Mouse (Mus musculus) testis, postnatal 10 days (tissue): Measurements from ENCODE around the gene Pitpna.
A peak's percentile ranks its signal among the peaks of the same experiment; 100 is the strongest.
"Not testable (repeated sequence)": the region's sequence is repeated elsewhere in the genome, so short reads cannot be mapped to it uniquely, and the experiment has no call there.

ENCODE experiments used
- DNase-seq: peaks from one replicate; pipeline ENCODE4 v3.0.0; 2021; ENCODE audit warnings: low spot score

Gene Pitpna

DNA sequence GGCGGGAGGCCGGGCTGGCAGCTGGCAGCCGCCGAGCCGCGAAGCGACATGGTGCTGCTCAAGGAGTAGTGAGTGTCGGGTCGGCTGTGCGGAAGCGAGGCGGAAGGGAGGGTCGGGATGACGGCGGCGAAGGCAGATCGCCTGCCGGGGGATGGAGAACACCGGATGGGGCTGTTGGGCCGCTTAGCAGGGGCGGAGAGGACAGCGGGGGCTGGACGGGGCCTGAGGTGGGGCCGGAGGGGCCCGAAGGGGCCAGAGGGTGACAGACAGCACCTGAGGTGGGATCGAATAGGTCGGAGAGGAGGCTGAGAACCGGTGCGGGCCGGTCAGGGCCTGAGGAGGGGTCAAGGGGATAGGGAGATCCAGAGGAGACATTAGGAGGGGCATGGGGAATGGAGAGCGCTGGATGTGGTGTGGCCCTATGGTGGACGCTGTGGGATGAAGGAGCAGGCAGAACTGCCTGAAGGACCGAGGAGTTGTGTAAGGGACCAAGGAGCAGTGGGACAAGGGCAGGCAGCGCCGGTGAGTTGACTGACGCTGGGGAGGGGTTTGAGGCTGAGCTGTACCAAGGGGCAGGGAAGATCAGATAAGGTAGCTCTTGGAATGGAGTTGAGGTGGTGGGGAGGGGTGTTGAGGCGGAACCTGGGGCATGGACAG, 516 bp downstream of the Pitpna start:
- no peak for DNase-seq

DNA sequence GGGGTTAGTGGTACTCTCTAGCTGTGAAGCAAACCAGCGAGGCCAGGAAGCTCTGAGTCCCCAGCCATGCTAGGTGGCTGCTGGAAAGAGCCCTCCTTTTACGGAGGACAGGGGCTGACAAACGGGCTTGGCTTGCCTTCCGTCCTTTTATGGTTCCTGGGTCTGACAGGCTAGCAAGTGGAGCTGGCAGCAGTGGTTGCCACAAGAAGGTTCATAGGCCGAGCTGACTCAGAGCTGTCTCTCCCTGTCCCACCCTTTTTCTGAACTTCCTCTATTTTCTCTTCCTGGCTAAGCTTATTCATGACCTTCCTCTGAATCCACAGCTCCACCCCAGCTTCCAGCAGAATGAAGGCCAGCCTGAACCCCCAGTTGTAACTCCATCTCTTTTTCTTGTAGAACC, 4.7 kb downstream of the Pitpna start:
- DNase-seq = no peak

DNA sequence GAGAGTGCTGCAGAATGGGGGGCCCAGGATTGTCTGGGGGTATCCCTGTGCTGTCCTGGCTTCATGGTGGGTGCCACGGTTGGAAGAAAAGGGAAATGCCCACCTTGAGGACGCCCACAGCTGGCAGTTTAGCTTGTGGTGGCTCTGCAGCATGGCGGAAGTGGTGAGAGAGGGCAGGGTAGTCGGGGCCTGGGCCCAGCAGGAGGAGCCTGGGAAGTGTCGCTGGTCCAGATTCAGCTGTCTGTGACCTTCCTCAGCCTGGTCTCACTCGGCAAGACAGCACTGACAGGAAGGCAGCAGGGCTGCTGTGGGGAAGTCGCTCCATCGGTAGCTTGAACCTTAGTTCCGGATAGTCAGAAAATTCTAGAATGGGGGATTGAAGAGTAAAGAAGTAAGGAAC, 6.5 kb downstream of the Pitpna start:
- no peak for DNase-seq

GRCm38 (mm10) chr11:75595404-75595803, 7.5 kb downstream of the Pitpna start:
- DNase-seq = no peak

GRCm38 (mm10) chr11:75595816-75596215, 7.9 kb downstream of the Pitpna start:
- no peak for DNase-seq

DNA sequence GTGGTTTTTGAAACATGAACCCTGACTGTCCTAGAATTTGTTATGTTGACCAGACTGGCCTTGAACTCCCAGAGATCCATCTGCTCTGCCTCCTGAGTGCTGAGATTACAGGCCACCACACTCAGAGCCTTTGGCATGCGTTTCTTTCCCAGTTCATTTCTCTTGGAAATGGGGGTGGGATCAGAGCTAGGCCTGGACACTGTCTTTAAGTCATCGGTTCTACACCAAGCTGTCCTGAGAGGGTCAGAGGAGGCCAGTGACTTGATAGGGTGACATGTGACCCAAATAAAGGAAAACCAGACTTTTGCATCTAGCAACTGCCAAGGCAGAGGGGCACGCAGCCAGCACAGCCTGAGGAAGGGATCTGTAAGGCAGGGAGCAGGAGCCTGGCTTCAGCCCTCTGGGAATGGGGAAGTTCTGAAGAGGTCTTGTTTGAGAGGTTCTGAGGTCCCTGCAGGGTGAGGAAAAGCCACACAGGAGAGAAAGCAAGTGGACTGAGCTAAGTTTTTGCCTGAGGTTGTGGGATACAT, 8.9 kb downstream of the Pitpna start:
- peak; percentile 51 for DNase-seq

DNA sequence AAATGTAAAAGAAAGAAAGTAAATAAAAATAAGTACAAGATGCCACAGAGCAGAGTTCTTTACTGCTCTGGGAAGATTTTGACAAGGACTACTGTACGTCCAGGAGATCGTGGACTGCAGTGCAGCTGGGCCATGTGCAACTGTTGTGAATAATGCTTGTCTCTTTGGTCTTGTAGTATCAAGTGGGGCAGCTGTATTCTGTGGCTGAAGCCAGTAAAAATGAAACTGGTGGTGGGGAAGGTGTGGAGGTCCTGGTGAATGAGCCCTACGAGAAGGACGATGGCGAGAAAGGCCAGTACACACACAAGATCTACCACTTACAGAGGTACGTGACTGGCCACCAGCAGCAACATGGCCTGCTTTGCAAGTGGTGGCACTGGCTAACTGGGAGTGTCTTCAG, 10.1 kb downstream of the Pitpna start:
- DNase-seq = no peak

- not testable (repeated sequence) for DNase-seq
Observed at GRCm38 (mm10) chr11:75599802-75600201, 11.9 kb downstream of the Pitpna start.

DNA sequence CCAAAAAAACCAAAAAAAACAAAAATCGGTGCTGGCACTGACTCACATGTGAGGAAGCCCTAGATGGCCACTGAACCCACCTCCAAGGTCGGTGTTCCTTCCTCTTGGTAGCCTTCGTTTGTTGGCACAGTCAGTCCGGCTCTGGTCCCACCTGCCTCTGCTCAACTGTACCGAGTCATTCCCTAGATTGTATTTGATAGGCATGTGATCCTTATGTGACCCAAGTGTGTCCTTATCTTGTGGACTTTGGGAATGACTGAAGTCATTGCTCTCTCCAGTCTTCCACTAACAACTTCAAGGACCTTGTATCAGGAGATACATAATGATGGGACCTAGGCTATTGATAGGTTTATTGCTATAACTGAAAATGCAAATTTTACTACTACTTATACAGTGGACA, 16.9 kb downstream of the Pitpna start:
- no peak for DNase-seq

- no peak for DNase-seq
Observed at GRCm38 (mm10) chr11:75605318-75605717, 17.4 kb downstream of the Pitpna start.

- no peak for DNase-seq
Observed at GRCm38 (mm10) chr11:75608776-75609175, 20.9 kb downstream of the Pitpna start.

DNA sequence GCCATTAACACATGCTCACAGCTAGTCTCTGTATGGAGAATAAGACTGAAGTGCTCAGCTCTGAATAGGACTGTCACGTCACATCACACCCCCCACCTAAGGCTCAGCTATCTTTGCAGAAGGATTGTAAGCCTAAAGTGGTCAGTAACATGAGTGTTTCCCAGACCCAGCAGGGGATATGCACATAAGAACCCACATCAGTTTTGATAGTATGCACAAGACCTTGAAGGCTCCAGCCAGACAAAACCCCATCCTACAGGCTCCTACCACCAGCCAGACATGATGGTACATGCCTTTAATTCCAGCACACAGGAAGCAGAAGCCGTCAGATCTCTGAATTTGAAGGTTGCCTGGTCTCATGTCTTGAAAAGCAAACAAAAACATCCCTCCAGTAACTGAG, 22.1 kb downstream of the Pitpna start:
- no peak for DNase-seq

- DNase-seq = no peak
Observed at GRCm38 (mm10) chr11:75614769-75615168, 26.9 kb downstream of the Pitpna start.

DNA sequence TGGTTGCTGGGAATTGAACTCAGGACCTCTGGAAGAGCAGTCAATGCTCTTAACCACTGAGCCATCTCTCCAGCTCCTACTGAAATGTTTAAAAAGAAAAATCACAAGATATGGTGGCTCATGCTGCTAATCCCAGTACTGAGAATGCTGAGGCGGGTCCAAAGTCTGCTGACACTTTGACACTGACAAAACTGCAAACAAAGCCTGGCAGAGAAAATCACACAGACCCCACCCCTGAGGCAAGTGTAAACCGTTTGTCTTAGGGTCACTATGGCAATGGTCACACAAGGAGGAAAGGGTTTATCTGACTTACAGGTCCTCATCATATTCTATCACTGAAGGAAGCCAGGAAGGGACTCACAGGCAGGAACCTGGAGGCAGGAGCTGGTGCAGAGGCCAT, 27.7 kb downstream of the Pitpna start:
- no peak for DNase-seq

DNA sequence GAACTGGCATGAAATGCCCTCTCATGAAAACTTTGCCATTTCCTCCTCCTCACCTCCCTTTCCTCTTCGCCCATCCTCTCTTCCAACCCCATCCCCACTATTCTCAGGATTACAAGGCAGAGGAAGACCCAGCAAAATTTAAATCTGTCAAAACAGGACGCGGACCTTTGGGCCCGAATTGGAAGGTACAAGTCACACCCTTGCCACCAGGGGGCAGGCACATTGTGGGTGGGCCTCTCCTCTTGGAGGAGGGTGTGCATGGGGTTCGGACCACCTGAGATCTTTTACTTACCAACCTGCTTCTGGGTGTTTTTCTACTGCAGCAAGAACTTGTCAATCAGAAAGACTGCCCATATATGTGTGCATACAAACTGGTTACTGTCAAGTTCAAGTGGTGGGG, 31.2 kb downstream of the Pitpna start:
- peak; percentile 56 for DNase-seq

DNA sequence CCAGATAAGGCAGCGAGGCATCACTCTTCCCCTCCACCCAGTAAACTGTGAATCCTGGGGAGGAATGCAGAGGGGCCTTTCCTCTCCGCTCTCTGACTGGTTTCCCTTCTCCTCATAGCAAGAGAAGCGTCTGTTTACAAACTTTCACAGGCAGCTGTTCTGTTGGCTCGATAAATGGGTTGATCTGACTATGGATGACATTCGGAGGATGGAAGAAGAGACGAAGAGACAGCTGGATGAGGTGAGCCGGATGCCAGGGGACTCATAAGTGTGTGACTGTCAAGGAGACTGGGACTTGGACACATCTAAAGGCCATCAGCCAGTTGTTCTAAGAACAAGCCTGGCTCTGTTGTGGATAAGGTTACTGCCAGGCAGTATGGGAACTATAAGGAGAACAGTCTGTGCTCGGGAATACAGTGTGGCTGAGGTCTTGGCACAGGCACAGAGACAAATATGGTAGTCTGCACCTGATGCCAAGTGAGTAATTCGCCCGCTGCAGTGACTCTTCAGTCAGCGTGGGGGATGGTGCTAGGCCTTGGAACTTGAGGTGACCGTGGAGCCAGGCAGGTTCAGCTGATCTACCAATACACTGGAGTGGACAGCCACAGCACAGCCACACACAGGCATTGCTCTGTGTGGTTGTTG, 32.4 kb downstream of the Pitpna start:
- DNase-seq = no peak

DNA sequence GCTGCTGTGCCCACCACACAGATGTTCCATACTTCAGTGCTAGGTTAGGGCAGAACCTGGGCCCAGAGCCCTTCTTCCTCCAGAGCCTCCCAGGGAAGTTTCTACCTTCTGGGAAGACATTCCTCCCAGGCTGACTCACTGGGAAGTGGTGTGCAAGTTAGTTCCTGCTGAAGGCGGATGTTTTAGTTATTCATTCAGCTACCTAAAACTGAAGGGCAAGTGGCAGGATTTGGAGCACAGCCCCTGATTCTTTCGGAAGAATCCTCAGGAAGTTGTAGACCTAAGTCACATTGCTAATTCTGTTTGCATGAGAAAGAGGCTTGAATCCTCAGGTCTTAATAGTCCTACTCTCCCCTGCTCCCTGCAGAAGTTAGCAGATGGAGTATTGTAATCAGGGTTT, 33.5 kb downstream of the Pitpna start:
- DNase-seq = no peak

DNA sequence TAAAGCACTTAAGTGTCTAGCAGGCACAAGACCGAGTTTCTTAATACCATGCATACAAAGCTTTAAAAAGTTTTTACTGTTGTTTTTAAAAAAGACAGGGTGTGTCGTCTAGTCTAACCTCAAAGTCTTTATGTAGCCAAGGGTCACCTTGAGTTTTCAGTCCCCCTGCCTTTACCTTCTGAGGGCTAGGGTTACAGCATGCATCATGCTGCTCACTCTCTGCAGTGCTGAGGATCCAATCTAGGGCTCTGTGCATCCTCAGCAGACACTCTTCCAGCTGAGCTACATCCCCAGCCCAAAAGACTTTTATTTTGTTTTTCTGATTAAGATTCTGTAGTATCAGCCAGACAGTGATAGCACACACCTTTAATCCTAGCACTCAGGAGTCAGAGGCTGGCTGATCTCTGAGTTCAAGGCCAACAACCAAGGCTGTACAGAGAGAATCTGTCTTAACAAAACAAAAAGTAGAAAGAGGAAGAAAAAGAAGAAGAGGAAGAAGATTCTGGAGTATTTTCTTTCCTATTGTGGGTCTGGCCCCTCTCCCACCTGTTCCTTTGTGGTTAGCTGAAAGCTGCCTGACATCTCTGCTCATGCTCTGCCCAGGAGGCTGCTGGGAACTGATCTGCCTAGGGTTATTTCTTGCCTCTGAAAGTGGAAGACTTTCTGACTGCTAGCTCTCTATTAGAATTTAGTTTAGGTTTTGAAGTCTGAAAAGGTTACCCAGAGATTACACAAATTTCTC, 34.9 kb downstream of the Pitpna start:
- no peak for DNase-seq

- DNase-seq = no peak
Observed at GRCm38 (mm10) chr11:75624102-75624554, 36.2 kb downstream of the Pitpna start.

- no peak for DNase-seq
Observed at GRCm38 (mm10) chr11:75625820-75626219, 37.9 kb downstream of the Pitpna start.

GRCm38 (mm10) chr11:75630098-75630497, 42.2 kb downstream of the Pitpna start:
- no peak for DNase-seq

DNA sequence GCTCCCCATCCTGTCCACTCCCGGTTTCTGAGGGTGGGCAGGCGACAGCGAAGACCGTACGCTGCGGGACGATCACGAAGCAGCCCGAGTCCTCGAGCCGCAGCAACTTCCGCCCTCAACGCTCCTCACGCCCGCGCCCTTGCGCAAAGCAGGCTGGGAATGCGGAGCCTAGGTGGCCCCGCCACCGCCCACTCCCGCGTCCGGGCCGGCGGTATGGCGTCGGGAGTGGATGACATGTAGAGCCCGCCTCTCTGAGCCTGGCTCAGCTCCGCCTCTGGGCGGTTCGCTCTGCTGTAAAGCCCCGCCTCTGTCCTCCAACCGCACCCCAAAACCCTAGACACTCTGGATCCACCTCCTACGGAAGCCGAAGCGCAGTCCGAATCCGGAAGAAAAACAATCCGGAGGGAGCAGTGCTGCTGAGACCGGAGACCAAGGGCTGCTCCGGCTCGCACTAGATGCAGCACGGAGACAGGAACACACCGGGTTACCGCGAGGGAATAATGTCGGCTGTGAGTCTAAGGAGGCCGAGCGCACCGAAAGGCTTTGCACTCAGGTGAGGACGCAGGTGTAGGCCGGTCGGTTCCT, 42.8 kb downstream of the Pitpna start, which contains the start of gene Inpp5k:
Gene Inpp5k, plus strand, starts transcription at position 344 of the 585 bp plus-strand sequence.
- DNase-seq = peak; percentile 93
